Mouse (Mus musculus) brain, embryonic 14.5 days (tissue): Measurements from ENCODE around the gene Fhad1.

Experiments
- CTCF ChIP-seq: fragments of 200-500 bp; IDR thresholded peaks from 2 replicates; pipeline ENCODE4 v1.5.1; 2012; ENCODE audit warnings: inconsistent platforms, mild to moderate bottlenecking, moderate library complexity, borderline replicate concordance; ENCODE audit not compliant: insufficient read depth, insufficient read length; ENCODE audit errors: extremely low read depth
- POLR2A ChIP-seq: fragments of 200-500 bp; IDR thresholded peaks from 2 replicates; pipeline ENCODE4 v1.6.1; 2012; ENCODE audit warnings: mild to moderate bottlenecking, inconsistent platforms, borderline replicate concordance; ENCODE audit not compliant: poor library complexity, insufficient read depth, insufficient read length, severe bottlenecking; ENCODE audit errors: extremely low read depth

DNA sequence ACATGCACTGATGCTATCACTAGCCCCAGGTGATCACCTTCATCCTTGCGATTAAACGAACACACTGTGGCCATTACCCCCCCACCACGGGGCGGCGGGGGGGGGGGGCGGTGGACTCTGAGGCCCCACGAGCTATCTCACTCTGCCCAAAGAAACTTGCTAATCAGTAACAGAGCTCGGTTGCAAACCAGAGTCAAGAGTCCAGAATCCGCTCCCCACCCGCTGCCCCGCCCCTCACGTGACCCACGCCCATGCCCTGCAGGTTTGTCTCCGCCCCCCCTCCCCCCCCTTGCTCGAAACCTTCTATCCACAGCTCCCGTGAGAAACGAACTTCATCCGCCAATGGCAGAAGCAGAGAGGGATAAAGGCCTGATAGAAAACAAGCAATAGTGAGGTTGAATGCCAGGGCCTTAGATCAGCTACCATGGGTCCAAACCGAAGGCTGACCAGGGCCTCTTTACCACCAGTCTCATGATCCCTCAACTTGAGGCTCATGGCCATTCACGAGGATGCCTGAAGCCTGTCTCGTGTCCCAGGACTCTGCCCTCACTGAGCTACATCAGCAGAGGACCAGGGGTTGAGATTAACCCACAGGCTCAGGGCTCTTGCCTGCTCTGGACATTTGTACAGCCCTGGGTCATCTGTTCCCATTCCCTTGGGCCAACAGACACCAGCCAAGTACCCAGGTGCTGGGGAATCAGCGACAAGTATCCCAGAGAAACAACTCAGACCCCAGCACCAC is 37.7 kb upstream of the Fhad1 start:
- TF ChIP-seq CTCF (no peak), POLR2A (no peak)
